Mouse (Mus musculus) B cell, adult 2 months (primary cell): ENCODE measurements around the gene Styk1.
"Not testable (repeated sequence)": the region's sequence is repeated elsewhere in the genome, so short reads cannot be mapped to it uniquely, and the experiment has no call there.

ENCODE experiments used
- DNase-seq, 2 experiments: peaks; one replicate each; pipeline ENCODE4 v3.0.0; 2022

Styk1 gene

GRCm38 (mm10) chr6:131292276-131292990 is 61.0 kb downstream of the Styk1 start:
- DNase-seq, result peak in 1 of 2 experiments; percentile 8

DNA sequence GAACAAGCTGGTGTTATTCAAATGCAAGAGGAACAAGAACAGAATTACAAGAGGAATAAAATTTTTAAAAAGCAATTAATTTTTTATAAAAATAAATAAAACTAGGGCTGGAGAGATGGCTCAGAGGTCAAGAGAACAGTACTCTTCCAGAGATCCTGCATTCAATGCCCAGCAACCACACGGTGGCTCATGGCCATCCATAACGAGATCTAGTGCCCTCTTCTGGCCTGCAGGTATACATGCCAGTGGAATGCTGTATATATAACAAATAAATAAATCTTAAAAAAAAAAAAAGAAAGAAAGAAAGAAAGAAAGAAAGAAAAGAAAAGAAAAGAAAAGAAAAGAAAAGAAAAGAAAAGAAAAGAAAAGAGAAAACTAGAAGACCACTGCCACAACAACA is 63.0 kb downstream of the Styk1 start:
- peak; percentile 40 to 55 for DNase-seq

DNA sequence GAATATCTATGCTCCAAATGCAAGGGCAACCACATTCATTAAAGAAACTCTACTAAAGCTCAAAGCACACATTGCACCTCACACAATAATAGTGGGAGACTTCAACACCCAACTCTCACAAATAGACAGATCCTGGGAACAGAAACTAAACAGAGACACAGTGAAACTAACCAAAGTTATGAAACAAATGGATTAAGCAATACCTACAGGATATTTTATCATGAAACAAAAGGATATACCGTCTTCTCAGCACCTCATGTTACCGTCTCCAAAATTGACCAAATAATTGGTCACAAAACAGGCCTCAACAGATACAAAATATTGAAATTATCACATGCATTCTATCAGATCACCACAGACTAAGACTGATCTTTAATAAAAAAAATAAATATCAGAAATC is 75.2 kb downstream of the Styk1 start:
- not testable (repeated sequence) for DNase-seq

DNA sequence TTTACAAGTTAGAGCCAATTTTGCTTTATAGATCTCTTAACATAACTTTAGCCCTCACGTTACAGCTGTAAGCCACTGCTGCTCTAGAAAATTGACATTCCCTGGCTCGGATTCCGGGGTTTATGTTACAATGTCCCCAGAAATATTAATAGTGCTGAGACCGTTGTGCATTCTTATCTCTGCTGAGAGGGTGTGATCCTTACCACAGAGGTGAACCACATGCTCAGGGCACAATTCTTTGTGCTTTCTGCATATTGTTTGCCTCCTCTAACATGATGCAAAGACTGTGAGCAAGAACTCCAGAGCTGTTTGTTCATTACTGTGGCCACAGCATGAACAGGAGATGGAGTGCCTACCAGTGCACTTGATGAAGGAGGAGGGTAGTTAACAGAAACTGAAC is 76.7 kb downstream of the Styk1 start:
- DNase-seq, result no peak

GRCm38 (mm10) chr6:131272311-131272710 is 81.1 kb downstream of the Styk1 start:
- no peak for DNase-seq

DNA sequence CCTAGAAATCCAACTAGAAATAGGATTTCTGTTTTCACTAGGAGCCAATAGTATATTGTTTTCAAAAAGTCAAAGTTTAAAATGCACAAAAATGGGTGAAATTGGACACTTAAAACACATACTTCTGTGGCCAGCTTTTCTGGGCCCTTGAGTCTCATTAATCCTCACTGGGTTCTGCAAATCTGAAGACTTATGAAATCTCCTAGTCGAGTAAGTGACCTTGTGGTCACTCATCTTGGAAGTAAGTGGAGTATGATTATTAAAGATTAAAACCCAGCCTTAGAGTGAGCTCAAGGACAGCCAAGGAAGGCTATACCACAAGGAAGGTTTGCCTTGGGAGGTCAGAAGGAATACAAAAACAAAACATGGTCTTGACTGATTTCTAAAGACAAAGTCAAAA is 83.1 kb downstream of the Styk1 start:
- DNase-seq, result no peak

DNA sequence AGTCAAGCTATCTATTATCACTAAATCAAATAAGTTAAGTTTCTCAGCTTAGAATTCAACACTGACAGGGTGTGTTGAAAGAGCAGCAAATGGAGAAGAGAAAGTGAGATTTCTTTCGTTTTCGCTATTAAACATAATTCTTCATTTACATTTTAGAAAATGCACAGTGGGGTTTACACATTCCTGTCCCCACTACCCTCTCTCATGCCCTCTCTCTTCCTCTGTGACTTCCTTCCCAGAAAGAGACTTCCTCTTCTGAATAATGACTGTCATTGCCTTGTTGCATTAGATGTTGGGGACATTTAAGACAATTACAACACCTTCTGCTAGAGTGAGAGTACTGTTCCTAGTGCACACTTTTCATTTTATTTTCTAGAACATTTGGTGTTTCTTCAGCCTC is 83.8 kb downstream of the Styk1 start:
- peak in 1 of 2 experiments; percentile 4 for DNase-seq

- DNase-seq, result no peak
Observed at GRCm38 (mm10) chr6:131264175-131264574, 89.2 kb downstream of the Styk1 start.

DNA sequence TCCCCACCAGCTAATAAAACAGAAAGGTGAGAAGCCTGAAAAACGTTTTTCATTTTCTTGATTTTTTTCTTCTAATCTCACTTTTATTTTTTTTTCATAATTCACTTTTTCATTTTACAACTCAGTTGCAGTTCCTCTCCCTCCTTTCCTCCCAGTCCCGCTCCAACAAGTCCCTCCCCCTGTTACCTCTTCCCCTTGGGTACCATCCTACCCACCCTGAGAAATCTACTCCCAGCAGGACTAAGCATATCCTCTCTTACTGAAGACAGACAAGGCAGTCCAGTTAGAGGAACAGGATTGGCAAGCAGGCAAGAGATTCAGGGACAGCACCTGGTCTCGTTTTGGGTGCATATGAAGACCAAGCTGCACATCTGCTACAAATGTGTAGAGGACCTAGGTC is 90.6 kb downstream of the Styk1 start:
- DNase-seq, result no peak

DNA sequence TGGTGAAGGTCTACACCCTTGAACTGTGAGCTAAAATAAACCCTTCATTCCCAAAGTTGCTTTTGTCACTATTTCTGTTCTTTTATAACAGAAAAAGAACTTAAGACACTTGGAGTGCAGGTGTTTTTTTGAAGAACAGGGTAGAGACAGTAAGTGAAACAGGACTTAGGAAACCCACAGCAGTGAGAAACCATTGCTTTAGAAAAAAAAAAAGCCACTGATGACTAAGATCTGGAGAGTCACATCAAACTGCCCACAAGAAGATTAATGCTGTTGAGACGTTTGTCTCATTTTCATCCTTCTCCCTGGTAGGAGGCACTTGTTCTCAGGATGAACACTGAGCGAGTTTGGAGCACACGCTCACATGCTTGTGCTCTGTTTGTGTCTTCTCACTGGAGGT is 91.4 kb downstream of the Styk1 start:
- no peak for DNase-seq
